7 mouse cellular contexts compared by ENCODE assay signal in genomic region chr9:123849976-123850695, GRCm38 (mm10). TPM values are rescaled to one million over a fixed set of nuclear protein-coding genes. Genes with fewer than 3 reads are reported as not detected.
DNase-seq lines count a peak whose midpoint lies in the region; ATAC-seq lines count a peak whose summit lies in the region.

No protein-coding gene starts in this region.

- no peaks in the 10 kb centered on the region for H3K36me3 ChIP-seq in forebrain, embryonic 14.5 days (ENCODE audit: control insufficient read depth, insufficient read depth, low read length)
- no peaks in the 10 kb centered on the region for H3K36me3 ChIP-seq in liver, embryonic 11.5 days (ENCODE audit: control insufficient read depth, insufficient read depth, low read length)

- no peak for ATAC-seq in forebrain, embryonic 14.5 days
- ATAC-seq in liver, embryonic 11.5 days (replicated peaks; ENCODE audit: low FRiP score) = no peak

- 59% methylated on average over 2 of the region's 2 CpGs for WGBS in forebrain, embryonic 14.5 days
- 64% methylated on average over 2 of the region's 2 CpGs for WGBS in liver, embryonic 11.5 days

- no peaks in the 10 kb centered on the region for H3K9me3 ChIP-seq in forebrain, embryonic 14.5 days (replicated peaks; ENCODE audit: control insufficient read depth, low read length)
- H3K9me3 ChIP-seq in liver, embryonic 11.5 days (ENCODE audit: control insufficient read depth, low read length) = no peaks in the 10 kb centered on the region

- intact Hi-C loops in left cerebral cortex, postnatal 14 days (cut with DNase I) = no loop called here

- H3K4me2 ChIP-seq in forebrain, embryonic 14.5 days (ENCODE audit: low read length) = peak overlapping the region; percentile 83; the same call in 1 of the 2 replicates
- peak overlapping the region; percentile 88 for H3K4me2 ChIP-seq in liver, embryonic 11.5 days

- peaks cover 11% of the 10 kb centered on the region for H3K4me1 ChIP-seq in forebrain, embryonic 14.5 days (ENCODE audit: control insufficient read depth, insufficient read depth, low read length)
- H3K4me1 ChIP-seq in liver, embryonic 11.5 days (replicated peaks; ENCODE audit: control insufficient read depth, insufficient read depth, low read length) = peaks cover 21% of the 10 kb centered on the region

- no peak overlapping the region for H3K4me3 ChIP-seq in forebrain, embryonic 14.5 days (ENCODE audit: low read depth, low read length)
- peak overlapping the region; percentile 90 for H3K4me3 ChIP-seq in liver, embryonic 11.5 days (ENCODE audit: low read depth, low read length)

- no peak overlapping the region for H3K9ac ChIP-seq in forebrain, embryonic 14.5 days (ENCODE audit: low read length)
- peak overlapping the region; percentile 93; the same call in 1 of the 2 replicates for H3K9ac ChIP-seq in liver, embryonic 11.5 days (ENCODE audit: low read depth, low read length)

- DNase-seq in left cerebral cortex, postnatal 14 days (ENCODE audit: low spot score in 2 of 2) = peak; percentile 11 to 41
- no peak for DNase-seq in left cerebral cortex, adult 9 months (ENCODE audit: low spot score in 2 of 2)
- DNase-seq in adrenal gland, postnatal 36 days = peak; percentile 9 to 25
- DNase-seq in forebrain, embryonic 14.5 days (ENCODE audit: low spot score) = peak; percentile 22
- DNase-seq in liver, embryonic 11.5 days (ENCODE audit: low spot score) = no peak
- no peak for DNase-seq in ovary, postnatal 14 days (ENCODE audit: low spot score)
- no peak for DNase-seq in retina, embryonic 14.5 days (ENCODE audit: low spot score)

- no peak overlapping the region for H3K27ac ChIP-seq in forebrain, embryonic 14.5 days (ENCODE audit: low read depth, low read length)
- H3K27ac ChIP-seq in liver, embryonic 11.5 days (ENCODE audit: low read depth, low read length) = no peak overlapping the region

- no peaks in the 10 kb centered on the region for H3K27me3 ChIP-seq in forebrain, embryonic 14.5 days (replicated peaks; ENCODE audit: control insufficient read depth, insufficient read depth, low read length)
- H3K27me3 ChIP-seq in liver, embryonic 11.5 days (replicated peaks; ENCODE audit: control insufficient read depth, insufficient read depth, low read length) = no peaks in the 10 kb centered on the region

RNA-seq across cellular contexts. Expression of gene Fyco1, which starts 1.6 kb away (rescaled TPM):
- total RNA-seq in left cerebral cortex, postnatal 14 days (2021) = 10 to 100 TPM; 22.3 to 25.2 TPM
- 10 to 100 TPM; 36.3 to 51.6 TPM for total RNA-seq in adrenal gland, postnatal 36 days (2021)
- 5.2 and 6.9 TPM in 2 replicates for polyA plus RNA-seq in forebrain, embryonic 14.5 days (2014; fragmentation: Nextera tagmentation; extraction: Ambion mirVana)
- polyA plus RNA-seq in liver, embryonic 11.5 days (2014; fragmentation: Nextera tagmentation; extraction: Ambion mirVana) = 7.2 and 8.3 TPM in 2 replicates

RNA-seq across cellular contexts. Expression of gene Xcr1, which starts 11.7 kb away (rescaled TPM):
- not detected for total RNA-seq in left cerebral cortex, postnatal 14 days (2021)
- total RNA-seq in adrenal gland, postnatal 36 days (2021) = under 1 TPM in 1 of 2 experiments, not detected in 1; 0.10 TPM
- 0.06 and 0.09 TPM in 2 replicates for polyA plus RNA-seq in forebrain, embryonic 14.5 days (2014; fragmentation: Nextera tagmentation; extraction: Ambion mirVana)
- not detected in 2 replicates for polyA plus RNA-seq in liver, embryonic 11.5 days (2014; fragmentation: Nextera tagmentation; extraction: Ambion mirVana)

RNA-seq across cellular contexts. Expression of gene Cxcr6, which starts 43.9 kb away (rescaled TPM):
- total RNA-seq in left cerebral cortex, postnatal 14 days (2021) = not detected
- under 1 TPM in 1 of 2 experiments, not detected in 1; 0.17 TPM for total RNA-seq in adrenal gland, postnatal 36 days (2021)
- 0.09 TPM in 1 of 2 replicates, not detected in the other for polyA plus RNA-seq in forebrain, embryonic 14.5 days (2014; fragmentation: Nextera tagmentation; extraction: Ambion mirVana)
- 0.22 TPM in 1 of 2 replicates, not detected in the other for polyA plus RNA-seq in liver, embryonic 11.5 days (2014; fragmentation: Nextera tagmentation; extraction: Ambion mirVana)

Comparison
In these comparisons a context has a peak if more than half of its experiments do, and no peak if none do; other contexts are left out.
1. DNase-seq: peak in left cerebral cortex, postnatal 14 days (2 of 2), adrenal gland, postnatal 36 days (2 of 2) and forebrain, embryonic 14.5 days (single experiment); none in left cerebral cortex, adult 9 months (0 of 2), liver, embryonic 11.5 days (single experiment), ovary, postnatal 14 days (single experiment) and retina, embryonic 14.5 days (single experiment).